Mouse (Mus musculus) midbrain, embryonic 10.5 days (tissue): ENCODE data around the gene Cnih3. TPM values are rescaled to one million over a fixed set of nuclear protein-coding genes. Genes with fewer than 3 reads are reported as not detected.

Source experiments
- DNase-seq: peaks from one replicate; pipeline ENCODE4 v3.0.0-alpha.2; 2017; ENCODE audit warnings: low spot score
- H3K27ac ChIP-seq: fragments of 300-500 bp; sonication (generic); replicated peaks from 2 replicates; pipeline ENCODE4 v1.5.1; 2016; ENCODE audit warnings: mild to moderate bottlenecking
- H3K27me3 ChIP-seq: fragments of 300-500 bp; sonication (generic); 2 replicates; pipeline ENCODE4 v1.6.1; 2016; ENCODE audit warnings: low read depth, mild to moderate bottlenecking; ENCODE audit not compliant: poor library complexity, severe bottlenecking
- H3K36me3 ChIP-seq: fragments of 300-500 bp; sonication (generic); 2 replicates; pipeline ENCODE4 v1.6.1; 2016; ENCODE audit warnings: mild to moderate bottlenecking, moderate library complexity
- H3K4me1 ChIP-seq: fragments of 300-500 bp; sonication (generic); 2 replicates; pipeline ENCODE4 v1.6.1; 2016
- H3K4me3 ChIP-seq: fragments of 300-500 bp; sonication (generic); 2 replicates; pipeline ENCODE4 v1.5.1; 2016; ENCODE audit warnings: mild to moderate bottlenecking, moderate library complexity
- H3K9me3 ChIP-seq: fragments of 300-500 bp; sonication (generic); replicated peaks from 2 replicates; pipeline ENCODE4 v1.6.1; 2016; ENCODE audit warnings: mild to moderate bottlenecking
- WGBS: fragments of 180-500 bp; shearing (Covaris S2); methylation state at CpG from one replicate; pipeline ENCODE4 v1.1.7; 2016; 5-methylcytosine and 5-hydroxymethylcytosine counted together
- polyA plus RNA-seq: library from polyadenylated mRNA; unstranded; fragments of >200 nt; fragmentation: Nextera tagmentation; extraction: Ambion mirVana; gene quantifications from 2 replicates; pipeline ENCODE4 v1.2.1, GENCODE M21; 2016

Cnih3 gene
- polyA plus RNA-seq, 1 experiment from 2014 or later = 0.60 TPM

DNA sequence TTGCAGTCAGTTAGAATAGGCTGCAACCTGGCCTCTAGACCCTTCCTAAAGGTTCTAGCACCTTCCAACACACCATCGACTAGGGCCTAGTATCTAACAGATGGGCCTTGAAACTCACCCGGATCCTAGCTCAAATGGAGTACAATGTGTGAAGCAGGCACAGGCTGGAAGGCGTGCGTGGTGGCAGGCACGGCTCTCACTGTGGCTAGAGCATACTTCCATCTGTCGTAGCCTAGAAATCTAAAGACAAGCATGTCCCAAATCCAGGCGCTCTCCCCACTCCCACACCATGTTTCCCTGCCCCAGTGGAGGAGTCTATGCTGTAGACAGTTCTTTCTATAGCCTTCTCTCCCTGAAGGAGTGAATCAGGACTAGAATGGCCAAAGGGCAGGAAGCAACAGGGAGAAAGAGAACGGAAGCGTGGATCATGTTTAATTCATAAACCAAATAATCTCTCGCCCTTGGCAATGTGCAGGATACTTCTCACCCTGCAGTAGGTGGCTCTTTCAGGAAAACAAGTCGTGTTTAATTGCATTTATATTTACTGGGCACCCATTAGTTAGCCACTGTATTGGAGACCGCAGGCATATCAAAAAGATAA lies 29.1 kb downstream of the Cnih3 start:
- no peak for DNase-seq
- Histone ChIP-seq H3K4me1 (peaks cover 13% of the 10 kb centered on the region; the same call in 1 of the 2 replicates), H3K9me3 (no peaks in the 10 kb centered on the region), H3K4me3 (no peak overlapping the region), H3K27me3 (no peaks in the 10 kb centered on the region), H3K36me3 (no peaks in the 10 kb centered on the region), H3K27ac (no peak overlapping the region)
- 87% methylated on average over 12 of the region's 12 CpGs for WGBS

DNA sequence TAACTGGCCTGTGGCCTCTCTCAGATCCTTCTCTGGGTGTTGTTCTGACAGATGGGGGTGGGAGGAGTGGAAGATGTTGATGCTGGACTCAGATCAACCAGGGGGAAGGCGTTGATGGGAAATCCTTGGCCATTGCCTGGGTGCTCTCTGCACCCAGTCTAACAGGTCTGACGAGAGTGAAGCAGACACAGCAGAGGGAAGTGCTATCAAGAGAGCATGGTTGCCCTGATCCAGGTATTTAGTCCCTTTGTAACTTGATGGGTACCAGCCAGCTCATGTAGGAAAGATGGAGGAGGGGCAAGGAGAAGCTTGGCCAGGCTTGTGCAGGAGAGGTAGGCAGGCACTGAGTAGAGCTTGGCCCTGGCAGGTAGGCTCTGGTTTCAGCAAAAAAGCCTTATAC lies 36.8 kb downstream of the Cnih3 start:
- Histone ChIP-seq H3K27me3 (no peaks in the 10 kb centered on the region), H3K9me3 (peaks cover 7% of the 10 kb centered on the region; the same call in 1 of the 2 replicates), H3K4me1 (peaks cover 17% of the 10 kb centered on the region; the same call in 1 of the 2 replicates), H3K4me3 (no peak overlapping the region), H3K27ac (no peak overlapping the region), H3K36me3 (no peaks in the 10 kb centered on the region)
- WGBS = 89% methylated on average over 2 of the region's 2 CpGs
- no peak for DNase-seq

DNA sequence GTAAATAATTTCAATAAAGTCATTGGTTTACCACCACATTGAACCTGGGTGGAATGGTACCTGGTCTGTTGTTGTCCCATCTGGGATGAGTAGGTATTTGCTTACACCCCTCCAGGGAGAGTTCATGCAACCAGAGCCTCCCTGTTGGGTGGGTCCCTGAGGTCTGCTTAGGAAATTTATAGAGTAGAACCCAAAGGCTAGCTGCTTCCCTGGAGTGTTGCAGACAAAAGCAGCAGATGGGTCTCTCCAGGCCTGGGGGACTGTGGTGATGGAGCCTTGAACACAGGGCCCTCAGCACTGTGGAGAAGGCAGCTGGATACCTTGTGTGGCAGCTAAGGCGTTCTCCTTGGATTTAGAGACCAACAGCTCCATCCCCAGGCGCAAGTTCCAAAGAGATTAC lies 40.1 kb downstream of the Cnih3 start:
- no peaks in the 10 kb centered on the region for H3K36me3 ChIP-seq
- H3K9me3 ChIP-seq = peaks cover 7% of the 10 kb centered on the region; the same call in 1 of the 2 replicates
- 94% methylated on average over 2 of the region's 2 CpGs for WGBS
- H3K4me3 ChIP-seq = no peak overlapping the region
- H3K27ac ChIP-seq = no peak overlapping the region
- 0 out of 2 replicates have a peak, but pooled peaks cover 7% of the 10 kb centered on the region for H3K4me1 ChIP-seq
- H3K27me3 ChIP-seq = no peaks in the 10 kb centered on the region
- DNase-seq = no peak

DNA sequence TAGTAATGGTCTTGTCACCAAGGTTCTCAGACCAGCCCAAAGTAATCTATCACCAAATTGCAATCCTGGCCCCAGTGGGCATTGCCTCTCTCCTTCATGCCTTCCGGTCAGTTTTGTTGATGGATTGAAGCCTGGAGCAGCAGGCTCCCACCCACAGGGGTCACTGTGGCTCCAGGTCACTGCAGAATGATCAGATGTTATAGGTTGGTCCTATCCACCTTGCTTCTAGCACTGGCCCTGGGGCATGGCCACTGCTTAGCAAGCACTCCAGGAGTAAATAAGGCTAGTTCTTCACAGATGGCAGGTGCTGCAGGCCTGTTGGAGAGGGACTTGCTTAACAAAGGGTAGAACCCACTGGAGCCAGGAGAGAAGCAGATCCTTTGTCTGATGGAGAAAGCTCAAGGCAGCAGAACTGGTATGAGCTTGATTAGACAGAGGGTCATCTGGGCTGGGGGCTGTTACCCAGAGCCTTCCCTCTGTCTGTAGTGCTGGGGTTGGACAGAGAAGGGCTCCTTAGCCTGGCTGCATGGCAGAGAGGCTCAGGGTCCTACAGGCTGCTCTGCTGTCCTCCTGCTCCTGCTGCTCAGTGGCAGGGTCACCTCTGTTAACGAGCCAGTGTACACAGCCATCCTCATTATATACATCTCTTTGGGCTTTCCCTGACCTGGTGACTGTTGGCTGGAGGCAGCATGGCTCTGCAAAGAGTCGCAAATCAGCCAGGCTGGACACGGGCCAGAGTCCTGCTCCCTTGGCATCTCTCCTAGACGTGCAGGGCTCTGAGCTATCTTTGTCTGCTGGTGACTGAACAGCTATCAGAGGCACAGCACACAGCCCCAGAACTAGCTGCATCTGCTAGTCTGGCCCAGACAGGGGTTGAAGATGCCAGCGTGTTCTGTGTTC lies 41.1 kb downstream of the Cnih3 start:
- no peak for DNase-seq
- Histone ChIP-seq H3K4me1 (0 out of 2 replicates have a peak, but pooled peaks cover 7% of the 10 kb centered on the region), H3K4me3 (no peak overlapping the region), H3K36me3 (no peaks in the 10 kb centered on the region), H3K27me3 (no peaks in the 10 kb centered on the region), H3K27ac (no peak overlapping the region), H3K9me3 (peaks cover 2% of the 10 kb centered on the region; the same call in 1 of the 2 replicates)
- 75% methylated on average over 6 of the region's 6 CpGs for WGBS

DNA sequence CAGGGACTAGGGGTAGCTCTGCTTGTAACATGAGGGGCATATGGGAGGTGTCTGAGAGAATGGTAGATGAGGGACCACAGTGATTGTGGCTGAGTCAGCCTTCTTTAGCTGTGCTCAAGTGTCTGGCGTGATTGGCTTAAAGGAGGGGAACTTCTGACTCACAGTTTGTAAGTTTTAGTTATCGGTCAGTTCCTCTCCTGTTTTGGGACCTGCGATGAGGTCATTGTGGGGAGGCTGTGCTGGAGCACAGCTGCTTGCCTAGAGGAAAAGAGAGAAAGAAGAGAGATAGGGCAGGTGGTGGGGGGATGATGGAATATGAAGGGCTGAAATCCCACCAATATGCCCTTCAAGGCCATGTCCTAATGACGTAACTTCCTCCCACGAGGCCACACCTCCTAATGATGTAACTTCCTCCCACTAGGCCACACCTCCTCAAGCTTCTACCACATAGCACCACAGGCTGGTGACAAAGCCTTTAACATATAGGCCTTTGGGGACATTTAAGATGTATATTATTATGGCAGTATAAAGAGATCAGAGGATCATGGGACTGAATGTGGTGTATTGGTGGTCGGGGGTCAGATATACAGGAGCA lies 42.9 kb downstream of the Cnih3 start:
- H3K36me3 ChIP-seq = no peaks in the 10 kb centered on the region
- no peak overlapping the region for H3K27ac ChIP-seq
- H3K9me3 ChIP-seq = no peaks in the 10 kb centered on the region
- H3K4me3 ChIP-seq = no peak overlapping the region
- no peaks in the 10 kb centered on the region for H3K27me3 ChIP-seq
- no peak for DNase-seq
- H3K4me1 ChIP-seq = 0 out of 2 replicates have a peak, but pooled peaks cover 7% of the 10 kb centered on the region
- WGBS = 90% methylated on average over 6 of the region's 6 CpGs

DNA sequence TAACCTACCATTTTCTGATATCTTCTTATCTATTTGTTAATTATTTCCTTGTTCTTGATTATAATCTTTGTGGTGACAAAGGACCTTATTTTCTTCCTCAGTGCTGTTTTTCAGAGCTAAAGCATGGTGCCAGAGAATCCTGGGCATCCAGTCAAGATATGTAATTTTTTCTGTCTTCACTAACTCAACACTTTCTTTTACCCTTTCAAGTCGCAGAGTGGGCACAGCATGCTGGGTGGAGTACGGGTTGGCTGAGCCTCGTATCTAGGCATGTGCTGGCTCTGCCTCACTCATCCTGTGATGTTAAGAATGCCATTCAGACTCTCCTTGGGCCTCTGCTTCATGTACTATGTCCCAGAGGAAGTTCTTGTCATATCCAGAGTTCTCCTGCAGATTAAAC lies 46.8 kb downstream of the Cnih3 start:
- no peaks in the 10 kb centered on the region for H3K4me1 ChIP-seq
- DNase-seq = no peak
- H3K27ac ChIP-seq = no peak overlapping the region
- H3K27me3 ChIP-seq = no peaks in the 10 kb centered on the region
- H3K36me3 ChIP-seq = no peaks in the 10 kb centered on the region
- no peaks in the 10 kb centered on the region for H3K9me3 ChIP-seq
- WGBS = 83% methylated on average over 3 of the region's 3 CpGs
- no peak overlapping the region for H3K4me3 ChIP-seq

DNA sequence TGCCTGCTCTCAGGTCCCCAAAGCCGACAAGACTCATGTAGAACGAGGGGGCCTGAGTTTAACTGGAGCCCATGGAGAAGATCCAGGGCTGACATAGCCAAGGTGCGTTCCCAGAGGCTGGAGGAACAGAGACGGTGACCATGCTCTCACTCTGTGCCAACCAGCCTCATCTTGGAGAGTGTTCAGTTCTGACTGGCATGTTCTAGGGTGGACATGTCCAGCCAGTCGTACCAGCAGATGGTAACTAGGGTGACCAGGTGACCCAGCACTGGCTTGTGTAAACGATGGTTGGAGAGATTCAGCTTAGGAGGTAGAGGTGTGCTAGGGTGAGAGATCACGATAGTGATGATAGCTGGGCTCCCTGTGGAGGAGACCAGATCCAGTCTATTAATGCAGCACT lies 50.6 kb downstream of the Cnih3 start:
- Histone ChIP-seq H3K27me3 (no peaks in the 10 kb centered on the region), H3K4me3 (no peak overlapping the region), H3K4me1 (no peaks in the 10 kb centered on the region; the same call in 1 of the 2 replicates), H3K36me3 (no peaks in the 10 kb centered on the region), H3K9me3 (no peaks in the 10 kb centered on the region), H3K27ac (no peak overlapping the region)
- DNase-seq = no peak
- 91% methylated on average over 7 of the region's 7 CpGs for WGBS

DNA sequence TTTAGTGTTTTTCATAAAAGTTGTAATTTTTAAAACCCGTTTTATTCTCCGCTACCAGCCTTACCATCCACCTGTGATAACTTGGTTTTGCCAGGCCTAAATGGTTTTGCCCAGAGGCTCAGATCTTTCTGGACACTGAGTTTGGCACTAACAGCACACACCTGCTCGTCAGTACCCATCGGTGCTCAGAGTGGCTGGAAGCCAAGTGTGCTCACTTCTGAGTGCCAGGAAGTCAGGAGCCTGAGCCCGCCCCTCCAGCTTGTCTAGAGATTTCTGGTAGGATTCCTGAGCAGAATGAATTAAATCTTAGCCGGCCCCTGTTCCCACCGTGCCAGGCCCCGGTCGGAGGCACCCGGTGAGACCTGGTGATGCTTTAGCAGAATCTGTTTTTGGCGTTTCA lies 54.9 kb downstream of the Cnih3 start:
- H3K9me3 ChIP-seq = no peaks in the 10 kb centered on the region
- no peak overlapping the region for H3K4me3 ChIP-seq
- H3K36me3 ChIP-seq = no peaks in the 10 kb centered on the region
- WGBS = 91% methylated on average over 11 of the region's 11 CpGs
- no peak overlapping the region for H3K27ac ChIP-seq
- H3K27me3 ChIP-seq = no peaks in the 10 kb centered on the region
- peaks cover 15% of the 10 kb centered on the region for H3K4me1 ChIP-seq
- DNase-seq = no peak

DNA sequence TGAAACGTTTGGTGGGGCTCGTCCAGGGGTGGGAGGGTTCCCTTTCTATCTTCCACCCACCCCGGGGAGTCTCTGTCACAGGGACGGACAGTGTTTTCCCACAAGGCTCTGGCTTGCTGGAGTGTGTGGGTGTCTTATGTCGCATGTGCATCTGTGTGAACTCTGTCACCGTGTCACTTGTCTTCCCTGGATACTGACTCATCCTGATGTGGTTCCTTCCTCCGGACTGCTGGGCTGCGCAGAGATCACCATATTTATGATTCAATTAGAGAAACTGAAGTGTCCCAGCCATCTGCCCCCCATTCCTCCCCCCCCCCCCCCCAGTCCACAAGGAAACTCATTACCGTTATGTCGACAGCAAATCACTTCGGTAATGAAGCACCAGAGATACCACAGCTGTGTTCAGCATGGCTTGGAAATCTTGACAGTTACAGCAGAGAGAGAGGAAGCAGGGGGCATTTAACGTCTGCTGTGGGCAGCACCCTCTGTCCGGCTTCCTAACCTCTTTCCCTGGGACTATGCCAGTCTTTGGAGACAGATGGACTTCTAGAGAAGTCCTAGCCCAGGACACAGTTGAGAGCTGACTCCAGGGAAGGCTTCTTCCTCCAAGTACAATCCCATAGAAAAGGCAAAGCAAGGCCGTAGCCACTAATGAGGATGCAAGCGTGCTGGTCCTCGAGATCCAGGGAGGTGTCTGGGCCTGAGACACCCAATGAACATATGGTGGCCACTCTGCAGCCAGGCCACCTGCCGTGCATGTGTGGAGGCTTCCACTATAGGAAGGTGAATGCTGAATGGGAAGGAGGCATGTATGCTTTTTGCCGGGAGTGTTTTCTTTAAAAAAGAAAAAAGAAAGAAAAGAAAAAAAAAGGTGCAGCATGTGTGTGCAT lies 55.9 kb downstream of the Cnih3 start:
- H3K4me1 ChIP-seq = peaks cover 15% of the 10 kb centered on the region
- H3K36me3 ChIP-seq = no peaks in the 10 kb centered on the region
- H3K27ac ChIP-seq = no peak overlapping the region
- DNase-seq = no peak
- H3K9me3 ChIP-seq = no peaks in the 10 kb centered on the region
- H3K27me3 ChIP-seq = no peaks in the 10 kb centered on the region
- no peak overlapping the region for H3K4me3 ChIP-seq
- WGBS = 85% methylated on average over 18 of the region's 18 CpGs

DNA sequence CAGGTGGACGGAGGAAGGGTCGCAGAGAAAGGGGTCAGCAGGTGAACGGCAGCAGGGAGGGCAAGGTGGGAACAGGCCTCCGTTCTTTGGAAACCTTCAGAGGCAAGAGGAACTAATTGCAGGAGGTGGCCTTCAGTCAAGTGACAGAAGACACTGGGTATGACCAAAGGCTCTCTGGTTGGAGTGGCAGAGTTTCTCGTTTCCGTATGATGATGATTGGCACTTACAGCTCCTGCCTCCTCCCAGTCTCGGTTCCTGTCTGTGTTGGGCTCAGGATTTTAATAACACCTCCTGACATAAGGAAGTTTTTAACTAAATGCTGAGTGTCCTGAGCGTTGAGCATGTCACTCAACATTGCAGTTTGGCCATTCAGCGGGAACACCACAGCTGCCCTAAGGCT lies 57.3 kb downstream of the Cnih3 start:
- H3K4me1 ChIP-seq = peaks cover 15% of the 10 kb centered on the region
- WGBS = 87% methylated on average over 9 of the region's 9 CpGs
- no peaks in the 10 kb centered on the region for H3K27me3 ChIP-seq
- no peak for DNase-seq
- no peak overlapping the region for H3K4me3 ChIP-seq
- H3K36me3 ChIP-seq = no peaks in the 10 kb centered on the region
- no peaks in the 10 kb centered on the region for H3K9me3 ChIP-seq
- no peak overlapping the region for H3K27ac ChIP-seq

DNA sequence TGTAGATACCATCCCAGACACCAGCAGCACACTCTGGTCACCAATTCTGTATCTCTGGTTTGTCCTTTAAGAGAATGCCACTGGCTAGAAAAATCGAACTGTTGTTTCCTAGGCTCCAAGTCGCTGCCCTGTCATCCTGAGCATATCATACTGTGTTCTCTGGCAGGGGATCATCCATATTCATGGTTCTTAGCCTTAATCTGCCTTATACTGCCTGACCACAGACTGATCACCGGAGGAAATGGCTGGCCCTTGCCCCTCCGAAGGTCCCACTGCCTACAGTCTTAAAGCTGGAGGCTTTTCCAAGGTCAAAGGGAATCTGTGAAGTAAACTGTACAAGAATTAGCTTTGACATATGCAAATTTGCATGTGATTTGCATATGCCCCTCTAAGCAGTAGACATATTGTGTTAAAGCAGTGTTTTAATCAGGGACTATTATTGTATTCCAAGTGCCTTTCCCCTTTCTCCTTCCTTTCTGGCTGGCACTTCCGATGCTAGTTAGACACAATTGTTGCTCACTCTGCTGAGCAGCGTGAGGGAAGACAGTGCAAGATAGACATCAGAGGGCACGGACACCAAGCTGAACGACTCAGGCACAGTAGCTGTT lies 58.3 kb downstream of the Cnih3 start:
- no peaks in the 10 kb centered on the region for H3K27me3 ChIP-seq
- DNase-seq = no peak
- H3K9me3 ChIP-seq = no peaks in the 10 kb centered on the region
- peaks cover 15% of the 10 kb centered on the region for H3K4me1 ChIP-seq
- whole genome bisulfite sequencing = 72% methylated on average over 8 of the region's 8 CpGs
- H3K36me3 ChIP-seq = no peaks in the 10 kb centered on the region
- 0 out of 2 replicates have a peak overlapping the region, but pooled peaks have one; percentile 19 for H3K27ac ChIP-seq
- H3K4me3 ChIP-seq = no peak overlapping the region

DNA sequence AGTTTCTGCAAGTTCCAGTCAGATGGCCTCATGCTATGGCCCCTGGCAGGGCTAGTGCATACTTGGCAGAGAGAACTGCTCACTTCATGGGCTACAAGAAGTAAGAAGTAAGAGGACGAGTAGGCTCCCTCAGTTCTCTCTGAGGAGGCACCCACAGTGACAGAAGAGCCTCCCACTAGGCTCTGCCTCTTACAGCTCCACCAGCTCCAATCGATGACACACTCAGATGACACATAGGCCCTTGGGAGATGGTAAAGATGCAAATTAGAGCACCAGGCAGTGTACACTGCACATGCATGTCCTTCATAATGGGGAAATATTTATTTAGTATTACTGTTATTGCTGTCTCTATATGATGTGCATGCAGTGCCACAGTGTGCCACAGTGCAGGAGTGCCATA lies 62.6 kb downstream of the Cnih3 start:
- no peak for DNase-seq
- Histone ChIP-seq H3K27ac (no peak overlapping the region), H3K27me3 (peaks cover 15% of the 10 kb centered on the region), H3K9me3 (no peaks in the 10 kb centered on the region), H3K36me3 (no peaks in the 10 kb centered on the region), H3K4me1 (peaks cover 23% of the 10 kb centered on the region), H3K4me3 (no peak overlapping the region)
- 86% methylated on average over 2 of the region's 2 CpGs for WGBS
